Mouse (Mus musculus): ENCODE data around the gene Trio.
A peak's percentile ranks its signal among the peaks of the same experiment; 100 is the strongest.

The Trio gene

DNA sequence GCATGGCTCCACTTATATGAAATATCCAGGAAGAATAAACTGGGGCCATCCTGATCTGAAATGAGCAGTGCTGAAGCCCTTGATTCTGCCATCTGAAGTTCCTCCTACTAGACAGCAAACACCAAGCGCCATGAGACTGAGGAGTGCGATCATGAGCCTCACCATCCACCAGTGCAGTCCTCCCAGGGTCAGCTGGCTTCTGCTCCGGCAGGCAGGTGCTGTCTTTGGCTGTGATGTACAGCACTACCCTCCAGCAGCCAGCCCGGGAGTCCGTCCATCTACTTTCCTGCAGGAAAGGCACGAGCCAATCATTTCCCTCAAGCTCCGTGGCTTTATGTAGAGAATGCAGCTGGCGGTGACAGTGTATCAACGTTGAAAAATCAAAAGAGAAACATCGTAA, 10.0 kb upstream of the Trio start:
- DNase-seq: no peak

DNA sequence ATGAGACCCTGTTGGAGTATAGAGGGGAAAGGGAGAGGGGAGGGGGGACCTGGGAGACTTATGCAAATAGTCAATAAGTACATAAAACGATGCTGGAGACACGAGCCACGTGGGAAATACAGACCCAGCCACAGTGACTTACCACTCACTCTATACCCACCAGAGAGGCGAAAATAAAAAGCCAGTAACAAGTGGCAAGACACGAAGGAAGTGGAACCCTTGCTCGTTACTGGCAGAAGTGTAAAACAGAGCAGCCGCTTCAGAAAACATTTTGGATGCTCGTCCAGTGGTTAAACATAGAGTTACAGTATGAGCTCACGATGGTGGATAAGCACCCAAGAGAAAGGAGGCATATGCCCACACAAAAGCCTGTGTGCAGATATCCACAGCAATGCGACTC, 9.0 kb upstream of the Trio start:
- no peak for DNase-seq

DNA sequence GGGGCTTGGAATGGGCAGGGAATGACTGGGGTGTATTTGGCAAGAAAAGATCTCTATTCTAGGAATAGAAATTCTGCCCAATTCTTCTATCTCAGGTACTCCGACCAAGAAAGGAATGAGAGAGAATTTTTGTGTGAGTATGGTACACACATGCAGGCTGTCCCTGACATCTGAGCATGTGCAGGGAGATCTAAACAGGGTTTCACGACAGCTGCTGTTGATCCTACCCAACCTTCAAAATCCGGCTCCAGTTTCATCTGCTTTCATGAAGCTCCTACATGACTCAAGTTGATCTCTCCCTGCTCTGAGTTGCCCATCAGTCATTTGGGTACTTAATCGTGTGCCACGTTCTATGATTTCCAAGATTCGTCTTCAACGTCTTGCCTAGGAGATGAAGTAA, 3.7 kb upstream of the Trio start:
- no peak for DNase-seq

DNA sequence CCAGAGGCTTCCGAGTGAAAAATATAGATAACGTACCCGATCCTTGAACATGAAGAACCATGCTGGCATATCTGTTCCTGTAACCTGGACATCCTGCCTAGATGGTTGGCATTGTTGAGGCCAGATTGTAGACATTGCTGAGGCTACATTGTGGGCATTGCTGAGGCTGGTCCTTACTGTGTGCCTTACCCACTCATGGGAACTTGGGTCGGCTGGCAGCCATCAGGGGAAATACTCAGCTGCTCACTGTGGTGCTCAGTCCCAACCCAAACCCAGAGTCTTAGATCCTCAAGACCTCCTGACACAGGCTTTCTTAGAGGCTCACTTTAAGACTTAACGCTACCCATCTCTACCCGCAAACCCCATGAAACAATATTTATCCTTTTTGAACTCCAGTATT, 2.9 kb upstream of the Trio start:
- no peak for DNase-seq

DNA sequence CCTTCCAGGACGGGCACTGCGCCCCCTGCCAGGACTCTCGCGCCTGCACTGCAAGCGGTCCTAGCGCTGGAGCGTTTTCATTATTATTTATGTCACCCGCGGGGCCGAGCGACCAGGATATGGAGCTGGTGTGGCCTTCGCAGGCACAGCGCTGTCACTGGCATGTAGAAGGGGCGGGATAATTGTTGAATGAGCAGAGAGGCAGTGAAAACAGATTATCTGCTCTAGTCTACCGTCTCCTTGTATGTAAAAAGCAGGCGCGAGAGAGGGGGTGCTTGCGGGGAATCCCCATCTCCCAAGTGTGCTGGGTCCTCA, 476 bp upstream of the Trio start:
- no peak for DNase-seq

DNA sequence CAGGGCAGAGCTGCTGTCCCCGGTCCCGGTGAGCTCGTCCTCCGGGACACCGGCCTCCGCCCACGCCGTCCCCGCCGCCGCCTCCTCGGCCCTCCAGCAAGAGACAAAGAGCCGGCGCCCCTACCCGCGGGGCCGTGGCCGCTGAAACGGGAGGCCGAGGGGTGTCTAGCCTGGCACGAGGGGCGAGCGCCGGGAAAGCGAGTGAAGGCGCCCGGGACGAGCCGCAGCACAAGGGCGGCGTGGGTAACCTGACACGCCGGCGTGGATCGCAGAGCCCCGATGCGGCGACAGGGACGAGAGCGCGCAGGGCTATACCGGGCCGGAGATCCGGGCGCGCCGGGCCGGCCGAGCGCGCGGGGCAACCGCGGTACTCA, 696 bp downstream of the Trio start:
- peak; percentile 73 for DNase-seq

DNA sequence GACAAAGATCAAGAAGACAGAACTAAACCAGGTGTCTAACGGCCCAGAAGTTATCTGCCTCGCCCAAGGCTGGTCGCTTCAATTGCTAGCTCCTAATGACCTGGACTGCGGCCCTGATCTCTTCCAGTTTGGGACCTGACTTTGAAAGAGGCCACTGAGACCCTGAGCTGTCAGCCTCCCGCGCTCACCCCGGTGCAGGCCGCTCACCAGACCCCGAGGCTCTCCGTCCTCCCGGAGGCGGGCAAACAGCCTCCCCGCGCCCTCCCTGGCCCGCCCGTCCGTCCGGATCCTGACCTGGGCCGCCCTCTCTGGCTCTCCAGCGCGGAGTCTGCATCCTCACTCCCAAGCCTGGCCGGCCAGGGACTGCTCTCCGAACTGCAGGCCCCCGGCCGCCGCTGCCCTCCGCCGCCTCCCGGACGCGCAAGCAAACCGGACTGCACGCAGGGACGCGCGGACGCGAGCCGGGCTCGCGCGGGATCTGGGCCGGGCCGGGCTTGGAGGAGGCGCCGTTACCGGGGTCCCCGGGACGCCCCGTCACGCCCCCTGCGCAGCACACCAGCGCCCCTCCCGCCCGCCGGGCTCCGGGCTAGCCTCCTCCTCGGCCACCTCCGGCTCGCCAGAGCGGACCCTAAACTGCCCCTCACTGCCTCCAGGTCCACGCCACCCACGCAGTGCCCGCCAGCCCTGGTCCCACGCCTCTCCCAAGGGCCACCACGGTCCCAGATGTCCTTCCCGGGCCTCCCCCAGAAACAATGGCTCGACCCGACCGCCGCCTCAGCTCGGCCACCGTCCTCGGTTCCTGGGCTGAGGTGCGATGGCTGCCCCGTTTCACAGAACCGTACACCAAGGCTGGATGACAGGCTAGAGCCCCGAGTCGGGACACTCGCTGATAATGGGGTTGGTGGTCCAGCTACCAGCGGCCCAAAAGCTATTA, 1.4 kb downstream of the Trio start:
- DNase-seq: peak; percentile 74

DNA sequence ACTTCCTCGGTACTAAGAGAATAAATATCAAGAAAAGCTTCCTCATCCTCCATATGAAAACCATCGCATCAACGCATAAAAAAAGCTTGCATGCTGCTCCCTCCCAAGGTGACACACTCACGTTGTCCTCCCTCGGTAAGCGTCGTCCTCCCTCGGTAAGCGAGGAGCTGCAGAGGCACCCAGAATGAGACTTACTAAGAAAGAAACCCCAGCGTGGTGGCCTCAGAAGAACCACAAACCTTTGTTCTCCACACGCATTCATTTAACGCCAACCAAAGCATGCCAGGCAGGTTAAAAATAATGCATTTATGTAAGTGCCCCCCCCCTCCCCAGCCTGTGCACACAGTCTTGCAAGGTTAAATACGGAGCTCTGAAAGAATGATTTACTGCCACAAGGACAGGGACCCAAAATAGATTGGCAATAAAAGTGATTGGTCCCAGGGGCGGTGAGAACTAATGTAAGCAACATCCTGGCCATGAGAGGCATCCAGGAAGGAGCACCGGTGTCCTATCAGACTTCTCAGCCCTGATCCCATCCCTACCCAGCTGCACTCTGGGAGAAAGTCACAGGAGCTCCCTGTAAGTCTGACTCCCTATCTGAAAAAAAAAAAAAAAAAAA, 3.9 kb downstream of the Trio start:
- DNase-seq: no peak

DNA sequence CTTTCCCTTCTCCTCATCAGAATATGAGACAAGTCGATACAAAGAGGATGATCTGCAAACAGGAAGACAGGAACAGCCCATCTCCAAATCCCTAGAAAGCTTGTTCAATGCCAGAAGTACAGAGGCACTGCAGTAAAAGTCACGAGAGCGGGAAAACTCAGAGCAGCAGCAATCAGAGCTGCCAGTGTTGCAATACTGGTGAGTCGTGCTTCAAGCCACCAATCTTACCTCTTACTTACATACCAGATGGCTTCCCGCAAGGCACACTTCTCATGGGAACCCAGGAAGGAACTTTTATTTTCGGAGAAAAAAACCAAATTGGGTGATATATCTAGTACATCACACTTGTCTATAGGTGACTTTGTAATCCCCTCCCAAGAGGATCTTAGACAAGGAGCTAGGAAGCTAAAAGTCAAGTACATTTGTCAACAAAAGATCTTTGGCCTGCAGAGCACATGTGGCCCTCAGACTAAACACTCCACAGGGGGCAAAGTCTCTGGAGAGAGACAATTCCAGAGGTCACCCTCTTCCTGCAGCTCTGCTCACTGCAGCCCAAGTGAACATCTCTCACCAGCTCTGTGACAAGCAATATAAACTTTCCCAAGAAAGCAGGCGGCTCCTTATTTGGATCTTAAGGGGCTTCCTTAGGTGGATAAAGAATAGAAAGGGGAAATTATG, 6.1 kb downstream of the Trio start:
- no peak for DNase-seq

DNA sequence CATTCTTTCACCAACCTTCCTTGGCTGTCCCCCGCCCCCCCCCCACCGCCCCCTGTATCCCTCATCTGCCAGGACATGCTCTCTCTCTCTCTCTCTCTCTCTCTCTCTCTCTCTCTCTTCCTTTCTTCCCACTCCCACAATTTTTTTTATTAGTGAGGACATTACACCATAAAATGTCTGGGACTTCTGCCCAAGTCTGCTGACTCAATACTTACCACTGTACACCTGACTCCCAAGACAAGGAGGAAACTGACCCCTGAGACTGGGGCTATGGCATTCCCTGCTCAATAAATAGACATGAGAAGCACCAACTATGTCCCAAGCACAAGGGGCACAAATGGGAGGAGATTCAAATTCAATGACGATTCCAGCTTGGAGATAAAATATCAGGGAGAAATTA, 18.1 kb downstream of the Trio start:
- DNase-seq: no peak

DNA sequence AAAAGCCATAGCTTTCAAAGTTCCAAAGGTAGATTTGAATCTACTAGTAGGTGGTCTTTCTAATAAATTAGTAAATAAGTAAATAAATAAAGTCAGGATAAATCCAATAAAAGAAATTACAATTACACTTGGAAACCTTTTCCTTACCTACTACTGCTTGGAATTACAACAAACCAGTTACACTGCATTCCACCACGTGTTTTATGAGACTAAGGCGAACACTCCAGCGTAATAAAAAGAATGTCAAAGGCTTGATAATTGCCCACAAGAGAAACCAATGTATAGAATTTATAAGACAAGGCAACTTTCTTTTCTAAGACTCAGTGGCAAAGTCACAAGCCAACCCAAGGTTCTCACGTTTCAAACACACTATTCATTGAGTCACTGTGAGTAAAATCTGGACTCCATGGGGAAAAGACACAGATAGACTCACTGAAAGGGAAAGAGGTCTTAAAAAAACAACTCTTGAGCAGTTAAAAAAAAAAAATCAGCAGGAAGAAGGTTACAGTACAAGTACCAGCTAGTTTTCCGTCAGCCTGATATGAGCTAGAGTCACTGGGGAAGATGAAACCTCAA, 21.4 kb downstream of the Trio start:
- DNase-seq: no peak

DNA sequence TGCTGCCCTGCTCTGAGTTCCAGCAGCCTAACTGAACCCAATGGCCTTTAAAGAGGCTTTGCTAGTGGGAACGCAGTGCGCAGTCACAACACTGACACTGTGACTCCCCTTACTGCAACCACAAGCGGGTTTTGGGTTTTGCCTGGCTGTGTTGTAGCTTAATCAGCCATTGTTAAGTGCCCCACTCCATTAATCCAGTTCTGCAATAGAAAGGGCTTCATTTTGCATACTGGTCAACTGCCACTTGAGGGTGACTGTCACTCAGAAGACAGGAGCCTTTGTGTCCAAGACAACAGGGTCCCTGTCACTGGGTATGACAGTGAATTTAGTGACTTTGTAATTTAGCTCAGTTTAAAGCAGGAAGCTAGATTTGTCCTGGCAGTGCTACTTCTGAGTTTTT, 23.1 kb downstream of the Trio start:
- DNase-seq: no peak

DNA sequence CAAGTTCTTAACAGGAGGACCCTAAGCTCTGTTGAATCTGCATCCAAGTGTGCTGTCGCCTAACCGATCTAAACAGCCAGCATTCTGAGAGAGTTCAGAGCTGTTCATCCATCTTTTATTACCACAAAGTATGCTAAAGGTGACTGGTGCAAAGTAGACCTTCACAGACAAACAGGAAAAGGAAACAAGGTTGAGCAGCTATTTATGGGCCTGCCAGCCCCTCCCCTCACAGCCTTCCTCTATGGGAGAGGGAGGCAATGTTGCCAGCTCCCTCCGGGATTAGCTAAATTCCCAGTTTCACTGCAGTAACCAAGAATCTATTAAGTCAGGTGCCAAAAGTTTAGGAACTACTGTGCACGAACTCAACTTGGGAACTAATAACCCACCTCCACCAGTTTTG, 24.3 kb downstream of the Trio start:
- no peak for DNase-seq

DNA sequence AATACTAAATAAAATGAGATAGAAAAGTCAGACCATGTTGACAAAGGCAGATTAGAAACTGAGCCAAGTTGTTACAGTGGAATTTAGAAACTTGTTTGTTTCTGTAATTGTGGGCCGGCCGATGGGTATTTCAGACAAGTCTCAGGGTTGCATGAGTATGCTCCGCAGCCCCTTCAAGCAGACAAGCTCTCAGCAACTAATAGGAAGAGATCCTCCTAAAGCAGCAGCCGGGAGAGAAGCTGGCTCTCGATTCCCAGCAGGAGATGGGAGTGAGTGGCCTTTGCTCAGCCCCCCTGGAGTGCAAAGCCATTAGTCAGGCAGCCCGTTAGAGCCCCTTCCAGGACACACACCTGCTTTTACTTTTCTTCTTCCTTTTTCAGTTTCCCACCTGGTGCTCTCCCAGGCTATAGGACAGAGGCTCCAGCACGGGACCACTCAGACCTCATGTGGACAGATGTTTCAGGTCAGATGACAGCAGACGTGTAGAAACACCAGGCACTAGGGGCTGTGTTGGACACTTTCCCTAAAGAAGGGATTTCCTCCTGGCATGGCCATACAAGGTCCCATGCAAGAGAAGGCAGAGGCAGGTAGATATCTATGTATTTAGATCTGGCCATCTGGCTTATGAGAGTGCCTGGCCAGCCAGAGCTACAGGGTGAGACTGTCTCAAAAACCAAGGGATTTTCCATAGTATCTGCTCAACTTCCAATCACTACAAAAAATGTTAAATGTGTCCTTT, 26.9 kb downstream of the Trio start:
- DNase-seq: peak; percentile 55

DNA sequence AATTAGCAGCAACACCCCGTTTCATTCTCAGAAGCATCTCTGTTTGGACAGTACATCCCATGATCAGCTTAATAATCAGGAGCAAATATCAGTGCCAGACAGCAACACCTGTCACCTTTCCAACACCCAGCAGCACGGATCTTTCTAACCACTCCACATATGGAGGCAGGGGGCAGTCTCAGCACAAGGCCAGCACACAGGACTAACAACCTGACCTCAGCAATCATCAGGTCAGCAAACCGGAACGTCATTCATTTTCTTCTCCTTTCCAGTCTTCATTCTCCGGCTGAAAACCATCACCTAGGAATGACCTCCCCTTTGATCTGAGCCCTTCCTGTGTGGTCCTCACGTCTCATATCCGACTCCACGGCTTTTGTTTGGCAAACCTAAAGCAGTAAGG, 27.7 kb downstream of the Trio start:
- peak; percentile 69 for DNase-seq

DNA sequence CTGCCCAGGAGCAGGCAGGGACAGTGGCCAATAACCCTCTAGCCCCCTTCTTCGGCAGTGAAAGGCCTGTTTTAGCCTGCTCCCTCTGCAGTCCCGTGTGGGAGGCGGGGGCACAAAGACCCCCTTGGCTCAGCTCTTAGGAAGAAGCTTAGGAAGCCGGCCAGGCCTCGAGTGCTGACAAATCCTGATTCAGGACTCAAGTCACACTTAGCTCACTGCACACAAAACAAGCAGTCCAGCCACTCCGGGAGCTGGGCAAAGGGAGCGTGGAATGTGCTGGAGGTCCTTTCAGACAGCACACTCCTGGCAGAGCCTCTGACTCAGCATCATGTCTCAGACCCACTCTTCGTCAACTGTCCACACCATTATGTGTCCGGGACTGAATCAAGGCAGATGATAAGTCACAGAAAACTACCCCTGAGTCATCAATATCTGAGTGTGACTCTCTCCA, 28.2 kb downstream of the Trio start:
- DNase-seq: peak; percentile 74

DNA sequence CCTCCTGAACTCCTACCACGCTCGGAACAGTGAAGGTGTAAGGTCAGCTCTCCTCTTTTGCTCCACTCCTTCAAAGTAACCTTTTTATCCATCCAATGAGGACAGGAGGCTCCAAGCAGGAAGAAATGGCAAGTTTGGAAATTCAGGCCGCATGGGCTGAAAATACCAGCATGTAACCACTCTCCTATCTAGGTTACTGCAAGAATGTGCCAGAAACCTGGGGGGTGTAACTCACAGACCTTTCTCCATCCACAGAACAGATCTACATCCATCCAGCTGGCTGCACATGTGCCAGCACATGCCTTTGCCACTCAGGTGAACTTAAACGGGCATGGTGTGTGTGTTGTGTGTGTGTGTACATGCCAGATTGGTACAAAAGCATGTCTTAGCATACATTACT, 28.9 kb downstream of the Trio start:
- DNase-seq: peak; percentile 77

DNA sequence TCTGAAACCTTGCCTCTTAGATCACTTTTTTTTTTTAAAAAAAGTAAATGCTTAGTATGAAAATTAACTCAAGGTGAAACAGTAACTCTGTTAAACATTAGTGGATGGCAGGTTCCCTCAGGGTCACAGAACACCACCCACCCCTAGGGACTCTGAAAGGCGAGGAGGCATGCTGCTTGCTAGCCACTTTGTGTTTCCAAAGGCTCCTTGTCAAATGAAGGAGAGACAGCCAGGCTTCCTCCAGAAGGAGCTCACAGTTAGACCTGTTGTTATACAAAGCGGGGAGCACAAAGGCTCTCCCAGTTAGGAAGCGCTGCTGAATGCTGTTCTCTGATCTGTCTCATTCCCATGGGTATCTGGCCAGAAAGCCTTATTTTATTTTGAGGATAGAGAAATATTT, 30.2 kb downstream of the Trio start:
- DNase-seq: no peak

DNA sequence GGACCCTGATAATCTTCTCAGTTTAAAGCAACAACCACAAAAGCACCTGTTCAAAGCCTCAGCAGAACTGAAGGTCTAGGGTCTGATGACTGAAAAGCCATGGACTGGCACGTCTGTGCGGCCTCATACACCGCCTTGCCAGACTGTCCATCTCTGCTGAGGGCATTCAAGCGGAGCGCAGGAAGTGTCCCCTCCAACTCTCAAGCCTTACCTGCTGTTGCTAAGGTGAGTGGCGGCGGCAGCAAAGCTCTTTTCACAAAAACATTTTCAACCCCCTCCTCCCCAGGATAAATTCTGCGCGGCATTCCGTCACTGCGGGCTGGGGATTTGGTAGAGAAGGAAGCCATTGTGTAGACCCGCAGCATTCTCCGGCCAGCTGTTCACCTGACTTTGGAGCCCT, 30.8 kb downstream of the Trio start:
- peak; percentile 50 for DNase-seq

DNA sequence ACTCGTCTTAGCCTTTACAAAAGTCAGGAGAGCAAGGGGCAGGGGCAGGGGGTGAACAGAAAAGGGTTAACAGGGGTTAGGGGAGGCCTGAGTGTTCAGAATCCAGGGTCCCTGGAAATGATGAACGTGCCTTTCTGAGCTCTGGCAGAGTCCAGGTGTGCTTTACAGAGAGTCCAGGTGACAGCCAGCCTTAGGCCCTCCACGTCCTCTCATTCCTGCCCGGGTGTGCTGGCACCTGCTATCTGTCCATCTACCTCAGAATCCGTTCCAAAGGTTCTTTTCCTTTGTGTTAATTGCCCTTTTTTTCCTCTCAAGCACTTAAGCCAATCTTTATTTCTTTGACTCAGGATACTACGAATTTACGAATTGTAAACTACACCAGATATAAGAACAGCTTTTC, 32.1 kb downstream of the Trio start:
- DNase-seq: no peak

DNA sequence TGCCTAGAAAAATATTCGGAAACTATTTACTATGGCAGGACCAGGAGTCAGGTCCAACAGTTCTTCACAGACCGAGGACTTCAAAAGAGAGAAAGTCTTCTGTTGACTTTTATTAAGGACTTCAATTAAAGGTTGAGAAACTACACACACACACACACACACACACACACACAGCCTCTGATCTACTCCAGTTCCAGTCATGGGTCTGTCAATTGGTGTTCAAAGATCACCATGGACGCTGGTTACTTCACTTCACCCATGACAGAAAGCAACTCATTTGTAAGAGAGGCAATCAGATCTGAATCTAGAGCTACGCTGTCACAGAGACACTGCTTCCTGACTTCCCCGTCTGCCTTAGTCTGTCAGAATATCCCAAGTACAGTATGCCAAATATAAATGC, 33.1 kb downstream of the Trio start:
- no peak for DNase-seq

DNA sequence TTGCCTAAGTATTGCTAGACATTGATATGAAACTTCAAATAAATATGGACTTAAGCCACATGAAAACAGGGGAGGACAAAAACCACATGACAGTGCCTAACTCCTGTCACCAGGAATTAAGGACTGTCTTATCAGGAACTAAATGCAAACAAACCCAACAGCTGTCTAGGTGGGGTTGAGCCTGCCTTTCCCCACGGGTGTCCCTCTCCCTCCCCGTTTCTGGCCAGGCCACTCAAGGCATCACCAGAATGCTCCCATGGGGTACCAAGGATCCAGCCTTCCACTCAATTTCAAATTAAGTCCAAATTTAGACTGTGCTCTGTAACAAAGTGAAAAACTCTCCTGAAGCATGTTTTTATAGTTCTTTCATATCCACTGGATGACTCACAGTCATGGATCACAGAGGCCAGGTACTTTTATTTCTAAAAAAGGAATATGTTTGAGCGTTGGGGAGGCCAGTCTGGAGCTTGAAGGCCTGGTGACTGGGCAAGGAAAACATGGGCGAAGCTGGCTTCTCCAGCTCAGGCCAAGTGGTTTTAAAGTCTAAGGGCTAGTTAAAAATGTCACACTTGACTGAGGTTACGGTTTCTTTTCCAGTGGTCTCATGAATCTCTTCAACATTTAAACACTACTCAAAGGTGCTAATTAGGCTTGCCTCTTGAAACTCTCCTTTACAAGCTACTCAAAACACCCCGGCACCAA, 33.6 kb downstream of the Trio start:
- DNase-seq: no peak
